Mouse (Mus musculus) cortical plate, adult 2 months (tissue): ENCODE results near the gene Cfap97d1.

Experiments used
- CTCF ChIP-seq: fragments of 200-500 bp; IDR thresholded peaks from 2 replicates; pipeline ENCODE4 v1.5.1; 2011; ENCODE audit warnings: mild to moderate bottlenecking, control low read depth, low read length; ENCODE audit not compliant: insufficient read depth; ENCODE audit errors: extremely low read depth
- POLR2A ChIP-seq: fragments of 200-500 bp; IDR thresholded peaks from 2 replicates; pipeline ENCODE4 v1.6.1; 2011; ENCODE audit warnings: mild to moderate bottlenecking, low read length, control low read depth; ENCODE audit not compliant: insufficient read depth; ENCODE audit errors: extremely low read depth

DNA sequence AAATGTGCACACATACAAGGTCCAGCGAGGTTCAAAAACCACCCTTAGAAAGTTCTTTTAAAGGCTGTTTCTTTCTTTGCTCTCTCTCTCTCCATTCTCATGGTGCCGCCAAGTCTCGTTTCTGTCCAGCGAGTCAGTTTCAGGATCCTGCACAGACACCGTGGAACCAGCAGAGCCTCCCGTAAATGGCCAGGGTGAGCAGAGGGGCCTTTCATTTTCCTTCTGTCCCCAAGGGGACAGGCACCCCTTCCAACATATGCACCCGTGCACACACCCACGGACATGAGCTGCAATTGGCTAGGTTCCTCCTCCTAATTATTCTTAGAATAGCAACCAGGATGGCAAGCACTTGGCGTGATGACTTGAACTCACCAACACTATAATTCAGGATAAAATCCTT lies 10.6 kb upstream of the Cfap97d1 start:
- no peak for TF ChIP-seq CTCF
- no peak for TF ChIP-seq POLR2A
